ENCODE assay signal across 15 mouse cellular contexts in genomic region chr5:63887111-63887510, GRCm38 (mm10).
DNase-seq lines count a peak whose midpoint lies in the region; ATAC-seq and TF ChIP-seq lines count a peak whose summit lies in the region.
"Had no signal": no experiment of that assay in that cellular context is flagged by ENCODE, and none has a peak within 500 bp of the region (broad histone marks: within the 10 kb centered on the region; RNA-seq: fewer than 3 reads in every experiment).

No protein-coding gene starts in this region.

- H3K4me3 ChIP-seq in kidney, adult 2 months (ENCODE audit: insufficient read depth, low read depth, low read length), result no peak overlapping the region
- H3K4me3 ChIP-seq in intestine, postnatal 0 days (ENCODE audit: low read depth, low read length), result no peak overlapping the region
- H3K4me3 ChIP-seq: heart, embryonic 15.5 days; limb, embryonic 13.5 days; midbrain, embryonic 15.5 days; neural tube, embryonic 12.5 days had no signal

- H3K27ac ChIP-seq in kidney, adult 2 months (ENCODE audit: insufficient read depth, low read depth, low read length), result no peak overlapping the region
- no peak overlapping the region for H3K27ac ChIP-seq in intestine, postnatal 0 days (ENCODE audit: low read depth, low read length)
- H3K27ac ChIP-seq: heart, embryonic 15.5 days; hindbrain, embryonic 14.5 days; limb, embryonic 13.5 days; midbrain, embryonic 15.5 days; neural tube, embryonic 12.5 days had no signal

- H3K4me1 ChIP-seq in kidney, adult 2 months (ENCODE audit: control insufficient read depth, insufficient read depth, low read length), result no peaks in the 10 kb centered on the region
- no peaks in the 10 kb centered on the region for H3K4me1 ChIP-seq in intestine, postnatal 0 days (replicated peaks; ENCODE audit: control insufficient read depth, insufficient read depth, low read length)
- H3K4me1 ChIP-seq: heart, embryonic 15.5 days; midbrain, embryonic 15.5 days; neural tube, embryonic 12.5 days had no signal

- DNase-seq in kidney, adult 2 months, result peak; percentile 36
- DNase-seq in kidney, adult 11 months, result no peak
- DNase-seq in 416B (ENCODE audit: low read depth) (peak; percentile 52), Patski (ENCODE audit: low read depth, low spot score) (no peak)
- no peak for DNase-seq in heart, adult 8-10 months (ENCODE audit: low spot score)
- DNase-seq: cerebellum, postnatal 36 days; gastrocnemius, postnatal 36 days had no signal

- 96% methylated on average over 4 of the region's 4 CpGs for WGBS in kidney, adult 2 months
- WGBS in intestine, postnatal 0 days, result 94% methylated on average over 4 of the region's 4 CpGs

- no peaks in the 10 kb centered on the region; the same call in 1 of the 2 replicates for H3K36me3 ChIP-seq in kidney, adult 2 months (ENCODE audit: control insufficient read depth, insufficient read depth, low read length)
- H3K36me3 ChIP-seq in intestine, postnatal 0 days (ENCODE audit: control insufficient read depth, insufficient read depth), result peaks cover 13% of the 10 kb centered on the region
- H3K36me3 ChIP-seq: heart, embryonic 15.5 days; limb, embryonic 13.5 days; midbrain, embryonic 15.5 days; neural tube, embryonic 12.5 days had no signal

- POLR2A ChIA-PET in Patski (lab: Charles Lee), result no interaction called here

- peak; percentile 48 for TF ChIP-seq CTCF in kidney, adult 2 months (conservative IDR thresholded peaks at IDR 0.05; ENCODE audit: insufficient read depth, insufficient read length, low read depth, low read length)
- peak; percentile 36 for TF ChIP-seq CTCF in Patski (IDR thresholded peaks at IDR 0.05)
- TF ChIP-seq CTCF in intestine, postnatal 0 days (IDR thresholded peaks at IDR 0.05; ENCODE audit: low read depth), result peak; percentile 45; the same call in 1 of the 2 replicates

- no peaks in the 10 kb centered on the region for H3K9me3 ChIP-seq in intestine, postnatal 0 days (ENCODE audit: control insufficient read depth)
- H3K9me3 ChIP-seq: heart, embryonic 15.5 days; limb, embryonic 13.5 days; midbrain, embryonic 15.5 days; neural tube, embryonic 12.5 days had no signal

- ATAC-seq in Patski, result no peak
- peak; percentile 64 for ATAC-seq in intestine, postnatal 0 days
- no peak for ATAC-seq in cerebellum, adult (ENCODE audit: insufficient number of reproducible peaks, low FRiP score, low TSS enrichment)
- ATAC-seq: activated CD4-positive, CD25-positive, alpha-beta regulatory T cell, adult 4 months had no signal

- TF ChIP-seq POLR2A in kidney, adult 2 months (IDR thresholded peaks at IDR 0.05; ENCODE audit: low read depth, low read length), result no peak

- in situ Hi-C loops in Patski (cut with MboI; ENCODE audit: low pct_unique_long_range_greater_than_20kb), result loop anchor here (5.0 to 25.0 kb wide), 3 partner anchors 75 to 950 kb away; partner anchors contain the start of gene 0610040J01Rik

- H3K4me2 ChIP-seq in intestine, postnatal 0 days (replicated peaks; ENCODE audit: low read depth), result no peak overlapping the region
- H3K4me2 ChIP-seq: heart, embryonic 15.5 days; hindbrain, embryonic 14.5 days; limb, embryonic 13.5 days; midbrain, embryonic 15.5 days; neural tube, embryonic 12.5 days had no signal

- CTCF ChIA-PET in Patski (lab: Charles Lee), result interaction anchor here (0.6 to 2.8 kb wide), 16 partner anchors 8 to 186 kb away, joined by 3 to 21 read pairs (median 3); partner anchors contain the start of gene 0610040J01Rik

- H3K27me3 ChIP-seq in kidney, adult 2 months (replicated peaks; ENCODE audit: control insufficient read depth, insufficient read depth, low read length), result no peaks in the 10 kb centered on the region
- H3K27me3 ChIP-seq in Patski, result no peaks in the 10 kb centered on the region
- no peaks in the 10 kb centered on the region for H3K27me3 ChIP-seq in intestine, postnatal 0 days (replicated peaks; ENCODE audit: control insufficient read depth, insufficient read depth, low read length)
- H3K27me3 ChIP-seq: heart, embryonic 15.5 days; limb, embryonic 13.5 days; midbrain, embryonic 15.5 days; neural tube, embryonic 12.5 days had no signal

- H3K9ac ChIP-seq in intestine, postnatal 0 days (ENCODE audit: low read depth, low read length), result no peak overlapping the region
- H3K9ac ChIP-seq: heart, embryonic 15.5 days; hindbrain, embryonic 14.5 days; limb, embryonic 13.5 days; midbrain, embryonic 15.5 days; neural tube, embryonic 12.5 days had no signal

Comparison
In these comparisons a context has a peak if more than half of its experiments do, and no peak if none do; other contexts are left out.
1. DNase-seq: peak in kidney, adult 2 months (single experiment) and 416B (single experiment); none in kidney, adult 11 months (single experiment), Patski (single experiment) and heart, adult 8-10 months (single experiment).
2. Peak in every context shown above with its lines, with median percentiles within 50 percentile points of each other: CTCF ChIP-seq.